19 mouse cellular contexts compared by ENCODE assay signal in genomic region chr9:115581116-115581515, GRCm38 (mm10).
A peak's percentile ranks its signal among the peaks of the same experiment; 100 is the strongest.
DNase-seq lines count a peak whose midpoint lies in the region; ATAC-seq and TF ChIP-seq lines count a peak whose summit lies in the region.
"Had no signal": no experiment of that assay in that cellular context is flagged by ENCODE, and none has a peak within 500 bp of the region (broad histone marks: within the 10 kb centered on the region; RNA-seq: fewer than 3 reads in every experiment).

No protein-coding gene starts in this region.

- no peak overlapping the region for H3K27ac ChIP-seq in hindbrain, postnatal 0 days
- H3K27ac ChIP-seq in hindbrain, embryonic 11.5 days (ENCODE audit: low read depth, low read length): no peak overlapping the region
- H3K27ac ChIP-seq: embryonic facial prominence, embryonic 13.5 days; forebrain, embryonic 13.5 days; heart, embryonic 10.5 days; hindbrain, embryonic 13.5 days; intestine, embryonic 15.5 days had no signal

- TF ChIP-seq CTCF in hindbrain, postnatal 0 days (IDR thresholded peaks at IDR 0.05; ENCODE audit: low read depth): no peak

- no peaks in the 10 kb centered on the region for H3K36me3 ChIP-seq in hindbrain, postnatal 0 days (ENCODE audit: insufficient read depth, low read length)
- no peaks in the 10 kb centered on the region for H3K36me3 ChIP-seq in hindbrain, embryonic 11.5 days (ENCODE audit: control insufficient read depth, insufficient read depth, low read length)
- H3K36me3 ChIP-seq: embryonic facial prominence, embryonic 13.5 days; heart, embryonic 10.5 days; hindbrain, embryonic 13.5 days; intestine, embryonic 15.5 days had no signal

- no peaks in the 10 kb centered on the region for H3K27me3 ChIP-seq in hindbrain, postnatal 0 days (ENCODE audit: insufficient read depth, low read length)
- H3K27me3 ChIP-seq in hindbrain, embryonic 11.5 days (ENCODE audit: control insufficient read depth, insufficient read depth, low read length): no peaks in the 10 kb centered on the region
- H3K27me3 ChIP-seq: embryonic facial prominence, embryonic 13.5 days; forebrain, embryonic 13.5 days; hindbrain, embryonic 13.5 days; intestine, embryonic 15.5 days had no signal

- H3K9me3 ChIP-seq in hindbrain, postnatal 0 days (ENCODE audit: low read length): no peaks in the 10 kb centered on the region
- no peaks in the 10 kb centered on the region for H3K9me3 ChIP-seq in hindbrain, embryonic 11.5 days (ENCODE audit: control insufficient read depth, low read length)
- H3K9me3 ChIP-seq: intestine, embryonic 15.5 days had no signal

- 67% methylated on average over 3 of the region's 3 CpGs for WGBS in hindbrain, postnatal 0 days
- WGBS in hindbrain, embryonic 11.5 days: 85% methylated on average over 3 of the region's 3 CpGs

- H3K4me1 ChIP-seq in hindbrain, postnatal 0 days (ENCODE audit: insufficient read depth, low read length): no peaks in the 10 kb centered on the region
- no peaks in the 10 kb centered on the region for H3K4me1 ChIP-seq in hindbrain, embryonic 11.5 days (replicated peaks; ENCODE audit: control insufficient read depth, insufficient read depth, low read length)
- H3K4me1 ChIP-seq: forebrain, embryonic 13.5 days; heart, embryonic 10.5 days; hindbrain, embryonic 13.5 days; intestine, embryonic 15.5 days had no signal

- no peak overlapping the region for H3K4me2 ChIP-seq in hindbrain, postnatal 0 days (ENCODE audit: low read depth, low read length)
- no peak overlapping the region for H3K4me2 ChIP-seq in hindbrain, embryonic 11.5 days (replicated peaks; ENCODE audit: low read depth, low read length)
- H3K4me2 ChIP-seq: embryonic facial prominence, embryonic 13.5 days; forebrain, embryonic 13.5 days; hindbrain, embryonic 13.5 days; intestine, embryonic 15.5 days had no signal

- peak; percentile 80 to 81 for DNase-seq in cerebellum, postnatal 10 days
- no peak for DNase-seq in cerebellum, adult 8-10 months
- peak; percentile 67 for DNase-seq in hindbrain, postnatal 0 days (ENCODE audit: low spot score)
- DNase-seq in hindbrain, embryonic 11.5 days (ENCODE audit: low spot score): no peak
- DNase-seq in Muller cell, postnatal 12 days (ENCODE audit: inconsistent ontology term): peak; percentile 60
- peak; percentile 55 for DNase-seq in retina, embryonic 14.5 days (ENCODE audit: low spot score)
- DNase-seq in kidney, adult 9 months: no peak
- DNase-seq: adrenal gland, postnatal 14 days; gastrocnemius, postnatal 10 days; heart, adult 18-20 months; heart, postnatal 10 days; heart, postnatal 4 days had no signal

- ATAC-seq in hindbrain, postnatal 0 days: 0 out of 2 replicates have a peak, but pooled peaks have one; percentile 27
- ATAC-seq in hindbrain, embryonic 11.5 days (ENCODE audit: low FRiP score): no peak
- ATAC-seq: activated CD4-positive, CD25-positive, alpha-beta regulatory T cell, adult 4 months; forebrain, embryonic 13.5 days; intestine, embryonic 15.5 days; Patski had no signal

- no peak overlapping the region for H3K9ac ChIP-seq in hindbrain, postnatal 0 days (replicated peaks; ENCODE audit: low read length)
- no peak overlapping the region for H3K9ac ChIP-seq in hindbrain, embryonic 11.5 days (ENCODE audit: low read depth, low read length)
- H3K9ac ChIP-seq: embryonic facial prominence, embryonic 13.5 days; forebrain, embryonic 13.5 days; hindbrain, embryonic 13.5 days; intestine, embryonic 15.5 days had no signal

- no peak overlapping the region for H3K4me3 ChIP-seq in hindbrain, postnatal 0 days (ENCODE audit: low read length)
- H3K4me3 ChIP-seq in hindbrain, embryonic 11.5 days (ENCODE audit: low read depth, low read length): no peak overlapping the region
- H3K4me3 ChIP-seq: embryonic facial prominence, embryonic 13.5 days; forebrain, embryonic 13.5 days; heart, embryonic 10.5 days; hindbrain, embryonic 13.5 days; intestine, embryonic 15.5 days had no signal

Comparison
In these comparisons a context has a peak if more than half of its experiments do, and no peak if none do; other contexts are left out.
1. DNase-seq: peak in cerebellum, postnatal 10 days (2 of 2), hindbrain, postnatal 0 days (single experiment), Muller cell, postnatal 12 days (single experiment) and retina, embryonic 14.5 days (single experiment); none in cerebellum, adult 8-10 months (single experiment), hindbrain, embryonic 11.5 days (single experiment) and kidney, adult 9 months (single experiment).